ENCODE assay signal across 27 mouse cellular contexts in the genomic region with DNA sequence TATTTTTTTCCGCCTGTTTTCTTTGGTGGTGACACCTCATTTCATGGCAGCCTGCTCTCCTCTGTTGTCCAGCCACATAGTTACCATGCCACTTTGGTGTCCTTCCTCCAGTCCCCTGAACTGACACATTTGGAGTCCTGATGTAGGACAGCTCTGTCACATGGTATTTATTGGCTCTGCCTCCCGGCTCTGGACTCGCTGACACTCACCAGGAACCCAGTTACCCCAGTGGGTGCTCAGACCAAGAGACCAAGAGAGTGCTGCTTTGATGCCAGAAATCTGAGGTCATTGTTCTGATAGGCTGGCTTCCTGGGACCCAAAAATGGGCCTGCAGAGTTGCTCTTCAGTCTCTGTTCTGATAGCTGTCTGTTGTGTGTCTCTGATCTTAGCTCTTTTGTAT. TPM values are rescaled to one million over a fixed set of nuclear protein-coding genes. Genes with fewer than 3 reads are reported as not detected.
DNase-seq lines count a peak whose midpoint lies in the region; ATAC-seq and TF ChIP-seq lines count a peak whose summit lies in the region.
"Had no signal": no experiment of that assay in that cellular context is flagged by ENCODE, and none has a peak within 500 bp of the region (broad histone marks: within the 10 kb centered on the region; RNA-seq: fewer than 3 reads in every experiment).

No protein-coding gene starts in this region.

- 67% methylated on average over 3 of the region's 3 CpGs for WGBS in heart, embryonic 10.5 days
- WGBS in liver, postnatal 0 days (ENCODE audit: insufficient replicate concordance): 64% methylated on average over 3 of the region's 3 CpGs
- WGBS in liver, embryonic 12.5 days (ENCODE audit: insufficient replicate concordance): 70% methylated on average over 3 of the region's 3 CpGs
- 60% methylated on average over 3 of the region's 3 CpGs for WGBS in heart, postnatal 0 days

- no peak for TF ChIP-seq EP300 in liver, postnatal 0 days (IDR thresholded peaks at IDR 0.05; ENCODE audit: low read depth)
- no peak for TF ChIP-seq EP300 in heart, postnatal 0 days (IDR thresholded peaks at IDR 0.05; ENCODE audit: low read depth)

- no peak for TF ChIP-seq CTCF in liver, postnatal 0 days (IDR thresholded peaks at IDR 0.05; ENCODE audit: low read depth)
- TF ChIP-seq CTCF in heart, postnatal 0 days (IDR thresholded peaks at IDR 0.05; ENCODE audit: low read depth): no peak

- no peaks in the 10 kb centered on the region for H3K27me3 ChIP-seq in heart, embryonic 10.5 days (ENCODE audit: insufficient read depth, poor library complexity, severe bottlenecking)
- H3K27me3 ChIP-seq in liver, postnatal 0 days (ENCODE audit: insufficient read depth, low read length): no peaks in the 10 kb centered on the region
- H3K27me3 ChIP-seq in liver, embryonic 12.5 days (replicated peaks): no peaks in the 10 kb centered on the region
- no peaks in the 10 kb centered on the region for H3K27me3 ChIP-seq in heart, postnatal 0 days (ENCODE audit: control insufficient read depth, insufficient read depth, low read length)
- H3K27me3 ChIP-seq: CH12.LX; forebrain, embryonic 13.5 days; intestine, embryonic 15.5 days; limb, embryonic 12.5 days had no signal

- DNase-seq in heart, adult 11 months: peak; percentile 98
- no peak for DNase-seq in heart, embryonic 10.5 days (ENCODE audit: low spot score)
- no peak for DNase-seq in liver, postnatal 0 days
- DNase-seq in heart, postnatal 0 days (ENCODE audit: low spot score): no peak
- no peak for DNase-seq in right cerebral cortex, postnatal 14 days
- DNase-seq: B cell, adult 2 months; cerebellum, adult 8-10 months; gastrocnemius, adult 2 months; kidney, adult 9 months; kidney, postnatal 25 days; layer of hippocampus, postnatal 36 days; right cerebral cortex, adult 18-20 months; thymus, adult 18-20 months; thymus, postnatal 36 days had no signal

- no peak overlapping the region for H3K4me2 ChIP-seq in liver, postnatal 0 days (ENCODE audit: low read depth, low read length)
- no peak overlapping the region for H3K4me2 ChIP-seq in liver, embryonic 12.5 days
- H3K4me2 ChIP-seq in heart, postnatal 0 days (ENCODE audit: low read depth, low read length): no peak overlapping the region
- H3K4me2 ChIP-seq: forebrain, embryonic 13.5 days; intestine, embryonic 15.5 days; limb, embryonic 12.5 days had no signal

- peaks cover 31% of the 10 kb centered on the region for H3K36me3 ChIP-seq in heart, embryonic 10.5 days
- H3K36me3 ChIP-seq in liver, postnatal 0 days (replicated peaks; ENCODE audit: insufficient read depth, low read length): no peaks in the 10 kb centered on the region; the same call in 1 of the 2 replicates
- H3K36me3 ChIP-seq in liver, embryonic 12.5 days: peaks cover 22% of the 10 kb centered on the region
- H3K36me3 ChIP-seq in heart, postnatal 0 days (replicated peaks; ENCODE audit: control insufficient read depth, insufficient read depth, low read length): peaks cover 13% of the 10 kb centered on the region; the same call in 1 of the 2 replicates

- no peak overlapping the region for H3K9ac ChIP-seq in liver, postnatal 0 days (replicated peaks)
- no peak overlapping the region for H3K9ac ChIP-seq in liver, embryonic 12.5 days
- H3K9ac ChIP-seq in heart, postnatal 0 days (replicated peaks; ENCODE audit: low read depth, low read length): no peak overlapping the region
- H3K9ac ChIP-seq: forebrain, embryonic 13.5 days; intestine, embryonic 15.5 days; limb, embryonic 12.5 days had no signal

- H3K4me1 ChIP-seq in heart, embryonic 10.5 days: peaks cover 13% of the 10 kb centered on the region
- peaks cover 29% of the 10 kb centered on the region for H3K4me1 ChIP-seq in liver, postnatal 0 days (ENCODE audit: insufficient read depth)
- peaks cover 67% of the 10 kb centered on the region for H3K4me1 ChIP-seq in liver, embryonic 12.5 days
- H3K4me1 ChIP-seq in heart, postnatal 0 days (ENCODE audit: control insufficient read depth, insufficient read depth): peaks cover 6% of the 10 kb centered on the region; the same call in 1 of the 2 replicates
- H3K4me1 ChIP-seq: intestine, embryonic 15.5 days had no signal

- no peaks in the 10 kb centered on the region for H3K9me3 ChIP-seq in heart, embryonic 10.5 days
- H3K9me3 ChIP-seq in liver, postnatal 0 days (ENCODE audit: low read length): no peaks in the 10 kb centered on the region
- H3K9me3 ChIP-seq in liver, embryonic 12.5 days (replicated peaks): no peaks in the 10 kb centered on the region
- no peaks in the 10 kb centered on the region for H3K9me3 ChIP-seq in heart, postnatal 0 days (replicated peaks; ENCODE audit: control insufficient read depth, low read length)
- H3K9me3 ChIP-seq: forebrain, embryonic 13.5 days; hindbrain, embryonic 10.5 days; intestine, embryonic 15.5 days; limb, embryonic 12.5 days; midbrain, embryonic 10.5 days had no signal

- no peak overlapping the region for H3K4me3 ChIP-seq in heart, embryonic 10.5 days
- H3K4me3 ChIP-seq in liver, postnatal 0 days (ENCODE audit: low read depth, low read length): no peak overlapping the region
- no peak overlapping the region for H3K4me3 ChIP-seq in liver, embryonic 12.5 days
- H3K4me3 ChIP-seq in heart, postnatal 0 days (ENCODE audit: low read depth, low read length): no peak overlapping the region
- H3K4me3 ChIP-seq: forebrain, embryonic 13.5 days; gastrocnemius, adult 2 months; hindbrain, embryonic 10.5 days; intestine, embryonic 15.5 days; limb, embryonic 12.5 days; midbrain, embryonic 10.5 days had no signal

- ATAC-seq in liver, postnatal 0 days: peak; percentile 60
- no peak for ATAC-seq in liver, embryonic 12.5 days
- peak; percentile 86 for ATAC-seq in heart, postnatal 0 days (ENCODE audit: insufficient read depth, low read depth)
- ATAC-seq in frontal cortex, adult (ENCODE audit: low TSS enrichment): no peak
- ATAC-seq: forebrain, embryonic 13.5 days; hindbrain, embryonic 16.5 days; intestine, embryonic 15.5 days; lung, postnatal 0 days had no signal

- no peak overlapping the region for H3K27ac ChIP-seq in heart, embryonic 10.5 days
- H3K27ac ChIP-seq in liver, postnatal 0 days (ENCODE audit: low read depth): no peak overlapping the region
- no peak overlapping the region for H3K27ac ChIP-seq in liver, embryonic 12.5 days
- peak overlapping the region; percentile 48 for H3K27ac ChIP-seq in heart, postnatal 0 days (ENCODE audit: low read depth)
- H3K27ac ChIP-seq: forebrain, embryonic 13.5 days; gastrocnemius, adult 2 months; hindbrain, embryonic 10.5 days; intestine, embryonic 15.5 days; limb, embryonic 12.5 days; midbrain, embryonic 10.5 days had no signal

RNA-seq across cellular contexts. Expression of a gene that starts 6.7 kb away (rescaled TPM):
- polyA plus RNA-seq in heart, embryonic 10.5 days (2016; fragmentation: Nextera tagmentation; extraction: Ambion mirVana): 45.6 and 52.9 TPM in 2 replicates
- 20.2 and 20.9 TPM in 2 replicates for polyA plus RNA-seq in liver, postnatal 0 days (2015; fragmentation: Nextera tagmentation; extraction: Ambion mirVana)
- polyA plus RNA-seq in liver, embryonic 12.5 days (2016; fragmentation: Nextera tagmentation; extraction: Ambion mirVana): 44.0 and 44.1 TPM in 2 replicates
- total RNA-seq in heart, postnatal 0 days (2014; rRNA removed; ENCODE audit: low replicate concordance): 27.8 and 41.5 TPM in 2 replicates
- polyA plus RNA-seq in heart, postnatal 0 days (2015; fragmentation: Nextera tagmentation; extraction: Ambion mirVana): 59.2 and 65.8 TPM in 2 replicates

RNA-seq across cellular contexts. Expression of a gene that starts 14.1 kb away (rescaled TPM):
- polyA plus RNA-seq in heart, embryonic 10.5 days (2016; fragmentation: Nextera tagmentation; extraction: Ambion mirVana): 15.9 and 18.7 TPM in 2 replicates
- polyA plus RNA-seq in liver, postnatal 0 days (2015; fragmentation: Nextera tagmentation; extraction: Ambion mirVana): 3.3 and 3.4 TPM in 2 replicates
- 11.3 and 11.4 TPM in 2 replicates for polyA plus RNA-seq in liver, embryonic 12.5 days (2016; fragmentation: Nextera tagmentation; extraction: Ambion mirVana)
- total RNA-seq in heart, postnatal 0 days (2014; rRNA removed; ENCODE audit: low replicate concordance): 5.9 and 16.2 TPM in 2 replicates
- polyA plus RNA-seq in heart, postnatal 0 days (2015; fragmentation: Nextera tagmentation; extraction: Ambion mirVana): 5.5 and 6.8 TPM in 2 replicates

RNA-seq across cellular contexts. Expression of a gene that starts 27.6 kb away (rescaled TPM):
- 24.2 and 30.1 TPM in 2 replicates for polyA plus RNA-seq in heart, embryonic 10.5 days (2016; fragmentation: Nextera tagmentation; extraction: Ambion mirVana)
- polyA plus RNA-seq in liver, postnatal 0 days (2015; fragmentation: Nextera tagmentation; extraction: Ambion mirVana): 3.8 and 4.6 TPM in 2 replicates
- polyA plus RNA-seq in liver, embryonic 12.5 days (2016; fragmentation: Nextera tagmentation; extraction: Ambion mirVana): 24.7 and 25.1 TPM in 2 replicates
- total RNA-seq in heart, postnatal 0 days (2014; rRNA removed; ENCODE audit: low replicate concordance): 6.7 and 13.9 TPM in 2 replicates
- polyA plus RNA-seq in heart, postnatal 0 days (2015; fragmentation: Nextera tagmentation; extraction: Ambion mirVana): 4.8 and 5.4 TPM in 2 replicates

RNA-seq across cellular contexts. Expression of a gene that starts 58.0 kb away (rescaled TPM):
- polyA plus RNA-seq in heart, embryonic 10.5 days (2016; fragmentation: Nextera tagmentation; extraction: Ambion mirVana): 921 and 966 TPM in 2 replicates
- 369 and 531 TPM in 2 replicates for polyA plus RNA-seq in liver, postnatal 0 days (2015; fragmentation: Nextera tagmentation; extraction: Ambion mirVana)
- polyA plus RNA-seq in liver, embryonic 12.5 days (2016; fragmentation: Nextera tagmentation; extraction: Ambion mirVana): 657 and 673 TPM in 2 replicates
- 889 and 1,003 TPM in 2 replicates for total RNA-seq in heart, postnatal 0 days (2014; rRNA removed; ENCODE audit: low replicate concordance)
- 742 and 892 TPM in 2 replicates for polyA plus RNA-seq in heart, postnatal 0 days (2015; fragmentation: Nextera tagmentation; extraction: Ambion mirVana)

RNA-seq across cellular contexts. Expression of a gene that starts 58.9 kb away (rescaled TPM):
- polyA plus RNA-seq in heart, embryonic 10.5 days (2016; fragmentation: Nextera tagmentation; extraction: Ambion mirVana): 0.34 and 0.67 TPM in 2 replicates
- 0.17 and 0.18 TPM in 2 replicates for polyA plus RNA-seq in liver, postnatal 0 days (2015; fragmentation: Nextera tagmentation; extraction: Ambion mirVana)
- 0.38 and 0.66 TPM in 2 replicates for polyA plus RNA-seq in liver, embryonic 12.5 days (2016; fragmentation: Nextera tagmentation; extraction: Ambion mirVana)
- not detected in 2 replicates for total RNA-seq in heart, postnatal 0 days (2014; rRNA removed; ENCODE audit: low replicate concordance)
- polyA plus RNA-seq in heart, postnatal 0 days (2015; fragmentation: Nextera tagmentation; extraction: Ambion mirVana): 0.32 and 0.78 TPM in 2 replicates
- total RNA-seq: G1E; gastrocnemius, adult 2 months; gastrocnemius, postnatal 4 days; layer of hippocampus, postnatal 36 days; midbrain, postnatal 0 days had no signal

Comparison
In these comparisons a context has a peak if more than half of its experiments do, and no peak if none do; other contexts are left out.
1. ATAC-seq: peak in liver, postnatal 0 days (single experiment) and heart, postnatal 0 days (single experiment); none in liver, embryonic 12.5 days (single experiment) and frontal cortex, adult (single experiment).